Mouse (Mus musculus): ENCODE data around the gene Trp53rkb. TPM values are rescaled to one million over a fixed set of nuclear protein-coding genes. Genes with fewer than 3 reads are reported as not detected.

Trp53rkb gene
- total and polyA plus RNA-seq, 2 experiments from 2014 or later, result 3.9 to 6.2 TPM

DNA sequence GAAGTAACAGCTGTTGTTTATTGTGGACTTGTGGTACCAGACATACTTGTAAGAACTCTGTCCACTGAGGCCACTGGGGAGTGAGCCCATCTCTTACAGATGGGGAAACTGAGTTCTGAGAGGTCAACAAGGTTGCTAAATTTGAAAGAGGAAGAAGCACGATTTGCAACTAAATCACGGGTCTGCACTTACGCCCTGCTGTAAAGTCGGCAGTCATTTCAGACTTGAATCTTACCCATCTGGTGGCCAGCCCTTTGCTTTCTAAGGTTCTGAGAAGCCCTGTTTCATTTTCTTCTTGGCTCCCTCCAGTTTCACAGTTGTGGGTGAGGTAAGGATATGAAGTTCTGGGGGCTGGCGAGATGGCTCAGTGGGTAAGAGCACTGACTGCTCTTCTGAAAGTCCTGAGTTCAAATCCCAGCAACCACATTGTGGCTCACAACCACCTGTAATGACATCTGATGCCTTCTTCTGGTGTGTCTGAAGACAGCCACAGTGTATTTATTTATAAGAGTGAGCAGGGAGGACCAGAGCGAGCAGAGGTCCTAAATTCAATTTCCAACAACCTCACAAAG is 41.6 kb upstream of the Trp53rkb start:
- 88% methylated on average over 6 of the region's 6 CpGs for WGBS
- no peak for TF ChIP-seq CTCF (IDR thresholded peaks at IDR 0.05; ENCODE audit: low read depth)
- TF ChIP-seq EP300 (IDR thresholded peaks at IDR 0.05; ENCODE audit: low read depth), result no peak
- H3K27me3 ChIP-seq (ENCODE audit: control insufficient read depth, insufficient read depth, low read length), result no peaks in the 10 kb centered on the region

DNA sequence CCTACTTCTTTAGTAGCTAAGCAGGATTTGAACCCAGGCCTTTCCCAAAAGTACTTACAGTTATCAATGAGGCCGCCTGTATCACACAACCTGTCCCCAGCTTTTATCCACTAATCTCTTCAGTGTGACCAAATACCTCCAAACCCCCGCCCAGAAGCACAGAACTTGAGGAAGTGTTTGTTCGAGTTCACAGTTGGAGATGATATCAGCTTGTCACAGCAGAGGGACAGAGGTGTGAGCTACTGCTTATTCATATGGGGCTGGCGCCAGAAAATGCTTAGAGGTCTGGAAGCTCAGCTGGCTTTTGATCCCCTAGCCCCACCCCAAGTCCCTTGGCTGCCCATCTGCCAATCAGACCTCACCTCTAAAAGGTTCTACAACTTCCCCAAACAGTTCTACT is 38.1 kb upstream of the Trp53rkb start:
- WGBS, result 45% methylated on average over 4 of the region's 4 CpGs
- no peaks in the 10 kb centered on the region for H3K9me3 ChIP-seq (replicated peaks; ENCODE audit: control insufficient read depth, low read length)
- H3K27ac ChIP-seq (ENCODE audit: low read depth), result no peak overlapping the region

More for the DNA sequence above, 41.6 kb upstream of the Trp53rkb start:
- Histone ChIP-seq H3K4me1 (ENCODE audit: control insufficient read depth, insufficient read depth) (no peaks in the 10 kb centered on the region), H3K27ac (ENCODE audit: low read depth) (no peak overlapping the region), H3K4me2 (ENCODE audit: low read depth, low read length) (no peak overlapping the region), H3K36me3 (replicated peaks; ENCODE audit: control insufficient read depth, insufficient read depth, low read length) (no peaks in the 10 kb centered on the region), H3K9me3 (replicated peaks; ENCODE audit: control insufficient read depth, low read length) (no peaks in the 10 kb centered on the region), H3K9ac (replicated peaks; ENCODE audit: low read depth, low read length) (no peak overlapping the region), H3K4me3 (ENCODE audit: low read depth, low read length) (no peak overlapping the region)
- DNase-seq (ENCODE audit: low spot score), result no peak
- ATAC-seq (ENCODE audit: insufficient read depth, low read depth), result no peak

DNA sequence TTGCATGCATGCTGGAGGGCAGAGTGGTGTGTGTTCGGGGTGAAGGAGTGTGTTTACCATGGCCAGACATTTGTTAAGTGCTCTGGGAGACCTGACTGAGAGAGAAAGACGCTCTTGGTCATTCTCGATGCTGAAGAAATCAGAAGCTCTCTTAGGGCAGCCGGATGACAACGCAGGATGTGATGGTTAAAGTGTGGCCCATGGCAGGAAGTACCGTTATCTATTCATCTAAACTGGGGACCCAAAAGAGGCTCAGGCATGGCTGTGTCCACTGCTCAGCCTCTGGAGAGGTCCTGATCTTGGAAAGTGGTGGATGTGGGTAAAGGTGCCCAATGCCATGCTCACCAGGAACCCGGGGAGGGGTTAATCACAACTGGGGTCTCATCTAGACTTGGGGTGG is 37.6 kb upstream of the Trp53rkb start:
- Histone ChIP-seq H3K4me3 (ENCODE audit: low read depth, low read length) (no peak overlapping the region), H3K9ac (replicated peaks; ENCODE audit: low read depth, low read length) (no peak overlapping the region), H3K4me2 (ENCODE audit: low read depth, low read length) (no peak overlapping the region), H3K27ac (ENCODE audit: low read depth) (no peak overlapping the region), H3K36me3 (replicated peaks; ENCODE audit: control insufficient read depth, insufficient read depth, low read length) (no peaks in the 10 kb centered on the region), H3K4me1 (ENCODE audit: control insufficient read depth, insufficient read depth) (no peaks in the 10 kb centered on the region), H3K27me3 (ENCODE audit: control insufficient read depth, insufficient read depth, low read length) (0 out of 2 replicates have a peak, but pooled peaks cover 4% of the 10 kb centered on the region), H3K9me3 (replicated peaks; ENCODE audit: control insufficient read depth, low read length) (no peaks in the 10 kb centered on the region)
- DNase-seq (ENCODE audit: low spot score) (no peak), ATAC-seq (ENCODE audit: insufficient read depth, low read depth) (no peak)
- 77% methylated on average over 7 of the region's 7 CpGs for WGBS
- TF ChIP-seq EP300 (IDR thresholded peaks at IDR 0.05; ENCODE audit: low read depth) (no peak), CTCF (IDR thresholded peaks at IDR 0.05; ENCODE audit: low read depth) (no peak)

More for the DNA sequence above, 38.1 kb upstream of the Trp53rkb start:
- H3K27me3 ChIP-seq (ENCODE audit: control insufficient read depth, insufficient read depth, low read length), result 0 out of 2 replicates have a peak, but pooled peaks cover 4% of the 10 kb centered on the region
- no peak overlapping the region for H3K4me3 ChIP-seq (ENCODE audit: low read depth, low read length)
- ATAC-seq (ENCODE audit: insufficient read depth, low read depth) (no peak), DNase-seq (ENCODE audit: low spot score) (no peak)
- H3K4me1 ChIP-seq (ENCODE audit: control insufficient read depth, insufficient read depth), result no peaks in the 10 kb centered on the region
- no peak overlapping the region for H3K4me2 ChIP-seq (ENCODE audit: low read depth, low read length)
- TF ChIP-seq CTCF (IDR thresholded peaks at IDR 0.05; ENCODE audit: low read depth), result no peak
- no peak for TF ChIP-seq EP300 (IDR thresholded peaks at IDR 0.05; ENCODE audit: low read depth)
- no peak overlapping the region for H3K9ac ChIP-seq (replicated peaks; ENCODE audit: low read depth, low read length)
- no peaks in the 10 kb centered on the region for H3K36me3 ChIP-seq (replicated peaks; ENCODE audit: control insufficient read depth, insufficient read depth, low read length)

DNA sequence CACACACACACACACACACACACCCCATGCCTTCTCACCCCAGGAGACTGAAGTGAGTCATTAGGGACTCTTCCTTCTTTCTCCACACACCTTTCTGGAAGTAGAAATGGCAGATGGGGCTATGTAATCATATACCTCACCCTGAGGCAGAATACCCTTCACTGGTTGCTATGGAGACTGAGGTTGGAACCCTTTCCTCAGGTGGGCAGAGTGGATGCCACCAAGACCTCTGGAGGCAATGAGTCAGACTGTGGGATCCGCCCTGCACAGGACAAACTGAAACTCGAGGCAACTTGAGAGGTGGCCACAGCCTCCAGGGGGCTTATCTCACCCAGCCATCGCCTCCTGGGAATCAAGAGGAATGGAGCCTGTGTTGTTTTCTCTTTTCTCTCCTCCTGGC is 34.4 kb upstream of the Trp53rkb start:
- DNase-seq (ENCODE audit: low spot score), result no peak
- no peak overlapping the region for H3K4me3 ChIP-seq (ENCODE audit: low read depth, low read length)
- no peak overlapping the region for H3K27ac ChIP-seq (ENCODE audit: low read depth)
- no peaks in the 10 kb centered on the region for H3K9me3 ChIP-seq (replicated peaks; ENCODE audit: control insufficient read depth, low read length)
- H3K36me3 ChIP-seq (replicated peaks; ENCODE audit: control insufficient read depth, insufficient read depth, low read length), result no peaks in the 10 kb centered on the region
- H3K9ac ChIP-seq (replicated peaks; ENCODE audit: low read depth, low read length), result no peak overlapping the region
- no peak for ATAC-seq (ENCODE audit: insufficient read depth, low read depth)
- 16% methylated on average over 3 of the region's 3 CpGs for WGBS
- H3K27me3 ChIP-seq (ENCODE audit: control insufficient read depth, insufficient read depth, low read length), result 0 out of 2 replicates have a peak, but pooled peaks cover 4% of the 10 kb centered on the region
- no peak for TF ChIP-seq EP300 (IDR thresholded peaks at IDR 0.05; ENCODE audit: low read depth)
- no peak for TF ChIP-seq CTCF (IDR thresholded peaks at IDR 0.05; ENCODE audit: low read depth)
- no peaks in the 10 kb centered on the region for H3K4me1 ChIP-seq (ENCODE audit: control insufficient read depth, insufficient read depth)
- no peak overlapping the region for H3K4me2 ChIP-seq (ENCODE audit: low read depth, low read length)

DNA sequence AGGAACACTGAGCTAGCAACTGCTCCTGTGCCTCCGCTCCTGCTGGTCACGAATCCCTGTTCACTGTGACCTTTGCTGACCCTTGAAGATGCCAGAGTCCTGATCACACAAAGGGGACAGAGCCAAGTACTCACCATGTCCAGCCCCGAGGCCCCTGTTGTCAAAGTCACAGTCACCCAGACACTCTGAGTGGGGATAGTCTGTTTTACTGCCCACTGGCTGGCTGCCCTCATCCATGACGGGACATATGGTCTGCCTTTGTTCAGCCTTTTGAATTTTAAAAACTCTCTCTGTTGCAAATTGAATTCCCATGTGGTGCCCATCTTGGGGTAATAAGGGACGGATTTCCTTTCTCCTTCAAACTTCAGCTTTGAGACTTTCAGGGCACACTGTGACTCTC is 28.3 kb upstream of the Trp53rkb start:
- Histone ChIP-seq H3K27ac (ENCODE audit: low read depth) (no peak overlapping the region), H3K9me3 (replicated peaks; ENCODE audit: control insufficient read depth, low read length) (no peaks in the 10 kb centered on the region), H3K4me3 (ENCODE audit: low read depth, low read length) (no peak overlapping the region), H3K36me3 (replicated peaks; ENCODE audit: control insufficient read depth, insufficient read depth, low read length) (no peaks in the 10 kb centered on the region), H3K4me1 (ENCODE audit: control insufficient read depth, insufficient read depth) (no peaks in the 10 kb centered on the region), H3K27me3 (ENCODE audit: control insufficient read depth, insufficient read depth, low read length) (no peaks in the 10 kb centered on the region), H3K4me2 (ENCODE audit: low read depth, low read length) (no peak overlapping the region), H3K9ac (replicated peaks; ENCODE audit: low read depth, low read length) (no peak overlapping the region)
- ATAC-seq (ENCODE audit: insufficient read depth, low read depth) (no peak), DNase-seq (ENCODE audit: low spot score) (no peak)
- WGBS, result 50% methylated on average over 5 of the region's 5 CpGs
- TF ChIP-seq CTCF (IDR thresholded peaks at IDR 0.05; ENCODE audit: low read depth), result no peak
- TF ChIP-seq EP300 (IDR thresholded peaks at IDR 0.05; ENCODE audit: low read depth), result no peak

DNA sequence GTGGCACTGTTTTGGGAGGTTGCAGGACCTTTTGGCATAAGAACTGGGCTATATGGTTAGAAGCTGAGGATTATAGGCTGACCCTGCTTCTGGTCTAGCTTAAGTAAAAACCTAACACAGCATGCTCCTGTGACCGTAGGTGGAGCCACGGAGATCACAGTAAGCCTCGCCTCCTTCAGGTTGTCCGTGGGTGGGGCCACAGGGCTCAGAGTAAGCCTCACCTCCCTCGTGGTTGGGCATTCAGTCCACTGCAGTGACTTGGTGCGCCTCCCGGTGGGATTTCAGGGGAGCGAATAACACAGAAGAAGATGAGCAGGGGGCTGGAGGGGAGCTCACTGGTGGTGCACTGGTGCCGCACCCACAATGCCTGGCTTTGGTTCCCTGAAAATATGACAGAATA is 24.7 kb upstream of the Trp53rkb start:
- H3K4me3 ChIP-seq (ENCODE audit: low read depth, low read length), result no peak overlapping the region
- 76% methylated on average over 9 of the region's 9 CpGs for WGBS

More for the DNA sequence above, 24.7 kb upstream of the Trp53rkb start:
- Histone ChIP-seq H3K4me2 (ENCODE audit: low read depth, low read length) (no peak overlapping the region), H3K9me3 (replicated peaks; ENCODE audit: control insufficient read depth, low read length) (no peaks in the 10 kb centered on the region), H3K36me3 (replicated peaks; ENCODE audit: control insufficient read depth, insufficient read depth, low read length) (no peaks in the 10 kb centered on the region), H3K4me1 (ENCODE audit: control insufficient read depth, insufficient read depth) (no peaks in the 10 kb centered on the region), H3K9ac (replicated peaks; ENCODE audit: low read depth, low read length) (no peak overlapping the region), H3K27ac (ENCODE audit: low read depth) (no peak overlapping the region), H3K27me3 (ENCODE audit: control insufficient read depth, insufficient read depth, low read length) (no peaks in the 10 kb centered on the region)
- DNase-seq (ENCODE audit: low spot score) (no peak), ATAC-seq (ENCODE audit: insufficient read depth, low read depth) (no peak)
- no peak for TF ChIP-seq CTCF (IDR thresholded peaks at IDR 0.05; ENCODE audit: low read depth)
- TF ChIP-seq EP300 (IDR thresholded peaks at IDR 0.05; ENCODE audit: low read depth), result no peak
